Mouse (Mus musculus) spleen, adult 18-20 months (tissue): ENCODE measurements around the gene Zfp715.
"Not testable (repeated sequence)": the region's sequence is repeated elsewhere in the genome, so short reads cannot be mapped to it uniquely, and the experiment has no call there.

Experiments
- DNase-seq, 2 experiments: peaks; one replicate each; pipeline ENCODE4 v3.0.0; 2022; ENCODE audit warnings: mixed read lengths in 2 of 2

Gene Zfp715

GRCm38 (mm10) chr7:43282859-43283595 lies 30.1 kb downstream of the Zfp715 start:
- peak; percentile 45 to 79 for DNase-seq

GRCm38 (mm10) chr7:43282459-43282858 lies 30.6 kb downstream of the Zfp715 start:
- DNase-seq, result no peak

GRCm38 (mm10) chr7:43277401-43277800 lies 35.7 kb downstream of the Zfp715 start:
- DNase-seq, result no peak

GRCm38 (mm10) chr7:43276178-43276577 lies 36.9 kb downstream of the Zfp715 start:
- DNase-seq, result not testable (repeated sequence)

- no peak for DNase-seq
Observed at GRCm38 (mm10) chr7:43273476-43273875, 39.6 kb downstream of the Zfp715 start.

GRCm38 (mm10) chr7:43267359-43267758 lies 45.7 kb downstream of the Zfp715 start:
- DNase-seq, result not testable (repeated sequence)

- DNase-seq, result no peak
Observed at GRCm38 (mm10) chr7:43253540-43253939, 59.6 kb downstream of the Zfp715 start.

GRCm38 (mm10) chr7:43250718-43251117 lies 62.4 kb downstream of the Zfp715 start:
- DNase-seq, result not testable (repeated sequence)
